Mouse (Mus musculus) B cell, adult 2 months (primary cell): ENCODE data around the gene Ufd1.
"Not testable (repeated sequence)": the region's sequence is repeated elsewhere in the genome, so short reads cannot be mapped to it uniquely, and the experiment has no call there.

Source experiments
- DNase-seq, 2 experiments: peaks; one replicate each; pipeline ENCODE4 v3.0.0; 2022

The Ufd1 gene

GRCm38 (mm10) chr16:18812385-18812910 lies 869 bp downstream of the Ufd1 start:
- no peak for DNase-seq

GRCm38 (mm10) chr16:18822356-18822755 lies 10.8 kb downstream of the Ufd1 start:
- DNase-seq, result no peak

DNA sequence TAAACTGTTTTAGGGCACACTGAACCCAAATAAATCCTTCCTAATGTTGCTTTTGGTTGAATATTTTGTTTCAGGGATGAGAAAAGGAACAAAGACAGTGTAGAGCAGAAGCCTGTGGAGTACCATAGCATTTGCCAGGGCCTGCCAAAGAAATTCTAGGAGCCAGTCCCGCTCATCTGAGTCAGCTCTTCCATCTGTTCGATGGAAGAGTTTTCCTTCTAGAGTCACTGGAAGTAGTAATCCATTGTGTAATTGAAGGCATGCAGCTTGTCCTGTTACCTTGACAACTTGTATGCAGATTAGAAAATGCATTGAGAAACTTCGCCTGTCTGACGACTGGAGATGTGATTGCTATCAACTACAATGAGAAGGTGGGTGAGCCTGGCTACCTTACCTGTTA lies 11.3 kb downstream of the Ufd1 start:
- no peak for DNase-seq

DNA sequence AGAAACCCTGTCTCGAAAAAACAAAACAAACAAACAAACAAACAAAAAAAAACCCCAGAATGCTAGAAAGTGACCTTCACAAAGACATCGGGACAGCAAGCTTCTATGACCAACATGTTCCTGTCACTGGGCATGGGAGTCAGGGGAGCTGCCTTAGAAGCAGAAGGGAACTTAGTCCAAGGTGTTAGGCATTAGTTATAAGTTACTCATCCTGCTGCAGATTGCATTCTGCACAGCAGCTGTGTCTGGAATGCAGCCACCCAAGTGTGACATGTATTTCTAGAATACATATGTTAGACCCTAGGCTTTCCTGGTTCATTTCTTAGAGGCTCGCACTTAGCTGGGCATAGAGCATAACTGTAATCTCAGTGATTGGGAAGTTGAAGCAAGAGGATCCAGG lies 17.1 kb downstream of the Ufd1 start:
- DNase-seq, result no peak

DNA sequence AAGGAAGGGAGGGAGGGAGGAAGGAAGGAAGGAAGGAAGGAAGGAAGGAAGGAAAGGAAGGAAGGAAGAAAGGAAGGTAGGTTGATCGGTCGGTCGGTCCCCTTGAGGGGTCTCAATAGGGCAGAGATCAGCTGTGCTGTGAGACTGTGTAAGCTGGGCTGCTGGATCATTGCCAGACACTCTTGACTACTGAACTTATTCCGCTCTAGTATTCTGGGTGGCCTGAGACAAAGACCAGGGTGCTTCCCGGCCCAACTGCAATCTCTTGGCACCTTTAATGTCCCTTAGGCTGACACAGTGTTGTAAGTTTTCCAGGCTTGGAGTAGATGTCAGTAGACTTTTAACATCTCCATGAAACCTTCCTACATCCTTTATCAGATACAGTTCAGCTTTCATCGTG lies 17.5 kb downstream of the Ufd1 start:
- DNase-seq, result no peak

DNA sequence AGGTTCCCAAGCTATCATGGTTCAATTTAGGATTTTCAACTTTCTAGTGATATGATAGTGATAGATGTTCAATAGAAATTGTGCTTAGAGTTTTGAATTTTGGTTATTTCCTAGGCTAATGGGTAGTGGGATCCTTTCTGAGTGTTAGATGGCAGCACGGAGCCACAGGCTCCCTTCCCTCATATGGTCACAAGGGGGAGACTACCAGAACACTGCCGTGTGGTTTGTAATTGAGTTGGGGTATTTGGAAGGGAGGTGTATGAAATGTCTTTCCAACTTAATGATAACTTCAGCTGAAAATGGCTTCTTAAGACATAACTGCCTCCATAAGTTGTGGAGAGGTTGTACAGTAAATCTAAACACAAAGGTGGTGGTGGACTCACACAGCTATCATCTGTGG lies 21.9 kb downstream of the Ufd1 start:
- DNase-seq, result no peak

GRCm38 (mm10) chr16:18836073-18836467 lies 24.5 kb downstream of the Ufd1 start:
- no peak for DNase-seq

GRCm38 (mm10) chr16:18836468-18837208 lies 25.1 kb downstream of the Ufd1 start, which contains the start of the genes 2510002D24Rik and Gm28539:
2510002D24Rik (plus strand) TSS chr16:18836578.
Gm28539 (plus strand) TSS chr16:18836584.
- DNase-seq, result peak; percentile 90 to 91

DNA sequence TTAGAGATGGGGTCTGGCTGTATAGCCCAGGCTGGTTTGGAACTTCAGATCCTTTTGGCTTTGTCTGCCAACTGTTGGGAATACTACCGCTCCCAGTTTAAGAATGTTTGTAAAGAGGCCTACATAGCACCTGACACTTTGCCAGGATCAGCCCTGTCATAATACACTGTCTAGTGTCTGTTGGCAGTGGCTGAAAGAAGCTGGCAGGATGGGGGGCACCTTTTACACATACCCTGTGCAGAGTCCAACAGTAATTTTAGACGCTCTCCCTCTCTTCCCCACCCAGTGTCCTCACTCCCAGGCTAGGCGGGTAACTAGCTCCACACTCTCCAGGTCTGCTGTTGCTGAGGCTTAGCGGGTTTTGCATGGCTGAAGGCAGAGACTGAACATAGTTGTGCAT lies 26.8 kb downstream of the Ufd1 start:
- DNase-seq, result no peak

- no peak for DNase-seq
Observed at GRCm38 (mm10) chr16:18846301-18846820, 34.8 kb downstream of the Ufd1 start.

DNA sequence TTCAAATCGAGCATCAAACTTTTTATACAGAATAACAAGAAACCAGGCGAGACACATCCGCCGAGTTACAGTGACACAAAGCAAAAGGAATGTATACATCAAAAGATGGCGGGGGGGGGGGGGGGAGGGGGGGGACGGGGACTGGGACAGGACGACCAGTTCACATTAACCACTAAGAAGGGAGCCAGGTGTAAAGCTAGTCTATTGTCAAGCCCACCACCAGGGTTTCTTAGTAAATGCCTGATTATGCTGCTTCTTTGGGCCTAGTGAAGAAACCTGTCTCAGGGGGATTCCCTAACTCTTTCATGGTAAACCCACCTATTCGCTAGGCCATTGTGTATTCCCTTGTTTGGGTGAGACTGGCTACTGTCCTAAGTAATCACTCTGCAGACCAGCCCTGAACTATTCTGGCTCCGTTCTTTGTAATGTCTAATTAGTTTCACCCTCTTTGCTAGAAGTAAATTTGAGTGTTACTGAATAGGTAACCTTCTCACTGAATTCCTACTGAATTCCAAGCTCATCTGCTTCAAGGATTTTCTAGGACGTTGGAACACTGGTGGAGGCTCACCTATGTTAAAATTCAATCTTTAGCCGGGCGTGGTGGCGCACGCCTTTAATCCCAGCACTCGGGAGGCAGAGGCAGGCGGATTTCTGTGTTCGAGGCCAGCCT lies 38.1 kb downstream of the Ufd1 start:
- DNase-seq, result not testable (repeated sequence)

DNA sequence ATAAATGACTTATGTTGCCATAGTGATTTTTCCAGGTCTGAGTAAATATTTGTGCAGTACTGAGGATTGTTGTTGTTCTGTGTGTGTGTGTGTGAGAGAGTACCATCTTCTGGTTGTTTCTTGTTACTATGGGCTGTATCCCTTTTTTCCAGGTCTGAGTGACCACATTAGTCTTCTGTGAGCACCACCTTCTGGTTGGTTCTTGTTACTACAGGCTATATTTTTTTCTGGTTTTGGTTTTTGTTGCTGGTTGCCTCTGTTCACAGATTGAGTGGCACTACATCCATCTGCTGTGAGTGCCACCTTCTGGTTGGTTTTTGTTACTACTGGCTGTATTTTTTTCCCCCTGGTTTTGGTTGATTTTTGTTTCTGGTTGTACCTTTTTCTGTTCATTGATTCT lies 47.0 kb downstream of the Ufd1 start:
- peak; percentile 47 to 55 for DNase-seq

DNA sequence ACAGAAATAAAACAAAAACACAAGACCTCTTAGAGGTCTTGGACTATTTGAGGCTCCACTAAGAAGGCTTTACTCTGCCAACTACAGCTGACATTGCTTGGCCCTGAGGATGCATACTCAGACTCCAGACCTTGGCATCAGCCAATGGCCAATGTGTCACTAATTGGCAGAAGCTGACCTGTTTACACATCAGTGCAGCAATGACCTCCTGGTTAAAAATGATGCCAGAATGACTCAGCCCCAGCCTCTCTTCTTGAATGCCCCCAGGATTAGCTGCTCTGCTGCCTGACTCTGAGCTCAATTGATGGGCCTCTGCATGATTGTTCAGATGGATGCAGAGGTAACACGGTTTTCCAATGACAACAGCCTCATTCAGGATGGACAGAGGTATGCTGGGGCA lies 48.6 kb downstream of the Ufd1 start:
- DNase-seq, result no peak

DNA sequence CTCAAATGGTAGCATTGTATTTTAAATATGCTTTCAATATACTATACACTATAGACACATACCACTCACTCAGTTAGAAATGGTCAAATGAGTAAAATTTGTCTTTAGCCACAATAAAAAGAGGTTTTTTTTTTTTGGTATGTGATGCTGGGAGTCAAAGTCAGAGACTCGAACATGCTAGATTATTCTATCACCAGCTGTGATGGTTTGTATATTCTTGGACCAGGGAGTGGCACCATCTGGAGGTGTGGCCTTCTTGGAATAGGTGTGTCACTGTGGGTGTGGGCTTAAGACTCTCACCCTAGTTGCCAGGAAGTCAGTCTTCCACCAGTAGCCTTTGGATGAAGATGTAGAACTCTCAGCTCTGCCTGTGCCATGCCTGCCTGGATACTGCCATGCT lies 58.9 kb downstream of the Ufd1 start:
- not testable (repeated sequence) for DNase-seq

- DNase-seq, result no peak
Observed at GRCm38 (mm10) chr16:18876091-18876441, 64.5 kb downstream of the Ufd1 start.

DNA sequence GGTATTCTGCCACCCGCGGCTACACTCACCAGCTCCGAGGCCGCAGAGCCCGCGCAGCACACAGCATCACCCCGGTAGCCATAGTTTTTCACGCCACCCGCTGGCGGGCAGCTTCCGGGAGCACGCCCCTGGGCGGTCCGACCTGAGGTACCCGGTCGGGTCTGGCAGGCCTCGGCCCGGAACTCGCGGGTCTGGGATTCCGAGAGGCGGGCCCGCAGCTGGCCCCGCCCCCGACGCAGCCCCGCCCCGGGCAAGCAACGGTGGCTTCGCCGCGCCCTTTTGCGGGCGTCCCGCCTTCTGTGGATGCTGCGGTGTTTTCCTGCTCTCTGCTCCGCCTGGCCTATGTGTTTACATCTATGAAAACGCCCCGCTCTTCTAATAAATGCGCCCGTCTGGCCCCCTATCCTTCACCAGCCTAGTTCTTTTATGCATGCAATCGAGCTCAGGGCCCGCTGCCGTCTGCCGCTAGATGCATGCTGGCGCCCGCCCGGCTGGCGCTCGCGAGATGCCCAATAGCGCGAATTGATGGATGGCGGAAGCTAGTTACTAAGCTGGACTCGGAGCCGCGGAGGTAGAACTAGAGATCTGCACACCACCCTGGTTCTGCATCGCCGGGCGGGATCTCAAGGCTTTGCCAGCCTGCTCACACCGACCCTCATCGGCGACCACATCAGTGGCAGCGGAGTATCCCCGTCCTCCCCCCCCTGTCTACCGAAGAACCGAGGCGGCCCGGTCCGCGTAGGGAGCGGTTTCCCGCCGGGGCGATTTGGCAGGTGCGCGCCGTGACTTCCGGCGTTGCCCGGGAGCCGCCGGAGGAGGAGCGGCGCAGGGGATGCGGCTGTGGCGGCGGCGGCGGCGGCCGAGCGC lies 65.1 kb downstream of the Ufd1 start, which contains the start of the genes Mrpl40 and Hira:
Mrpl40 (minus strand) TSS at position 421 of the 867 bp plus-strand sequence.
Hira (plus strand) TSS at position 596 of the 867 bp plus-strand sequence.
- peak; percentile 96 to 97 for DNase-seq

GRCm38 (mm10) chr16:18877386-18878090 lies 66.0 kb downstream of the Ufd1 start:
- DNase-seq, result peak; percentile 69 to 70

DNA sequence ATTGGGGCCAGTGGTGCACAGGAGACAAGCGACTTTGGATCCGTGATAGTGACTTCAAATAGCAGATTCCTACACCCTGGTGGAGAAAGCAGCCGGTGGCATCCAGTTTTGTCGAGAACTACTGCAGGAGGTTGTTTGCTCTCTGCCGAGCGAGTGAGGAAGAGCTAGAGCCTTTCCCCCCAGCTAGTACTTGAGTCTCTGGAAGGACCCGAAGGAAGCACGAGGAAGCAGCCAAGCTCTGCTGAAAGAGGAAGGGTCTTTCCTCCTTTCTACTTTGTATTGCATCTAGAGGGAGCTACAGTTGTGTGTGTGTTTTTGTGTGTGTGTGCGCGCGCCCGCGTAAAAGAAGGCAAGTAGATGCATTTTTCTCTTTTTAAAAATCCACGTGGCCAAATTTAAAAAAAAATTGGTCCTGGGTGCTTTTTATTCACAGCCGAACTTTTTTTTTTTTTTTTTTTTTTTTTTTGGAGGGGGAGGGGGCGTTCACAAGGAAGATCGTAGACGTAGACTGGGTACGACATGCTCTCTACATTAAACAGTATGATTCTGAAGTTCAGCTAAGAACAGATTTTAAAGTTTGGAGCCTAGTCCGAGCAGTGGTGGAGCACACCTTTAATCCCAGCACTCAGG lies 66.6 kb downstream of the Ufd1 start:
- DNase-seq, result no peak

DNA sequence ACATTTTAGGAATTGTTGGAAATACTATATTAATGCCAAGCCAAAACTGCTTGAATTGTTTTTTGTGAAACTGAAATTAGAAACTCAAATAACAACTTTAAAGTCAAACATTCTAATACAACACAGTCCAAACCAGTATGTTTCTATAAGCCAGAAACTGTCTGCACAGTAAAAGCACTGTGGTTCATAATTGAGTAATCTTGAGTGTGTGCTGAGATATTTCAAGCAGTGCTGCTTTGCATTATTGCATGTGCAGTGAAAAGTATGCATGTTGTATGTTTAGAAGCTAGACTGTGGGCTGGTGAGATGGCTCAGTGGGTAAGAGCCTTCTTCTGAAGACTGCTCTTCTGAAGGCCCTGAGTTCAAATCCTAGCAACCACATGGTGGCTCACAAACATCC lies 72.5 kb downstream of the Ufd1 start:
- no peak for DNase-seq
